Mouse (Mus musculus): Measurements from ENCODE around the gene Hrk. TPM values are rescaled to one million over a fixed set of nuclear protein-coding genes. Genes with fewer than 3 reads are reported as not detected.

Gene Hrk
- 0.01 TPM in 2 replicates for polyA plus RNA-seq (2012; rRNA removed)

DNA sequence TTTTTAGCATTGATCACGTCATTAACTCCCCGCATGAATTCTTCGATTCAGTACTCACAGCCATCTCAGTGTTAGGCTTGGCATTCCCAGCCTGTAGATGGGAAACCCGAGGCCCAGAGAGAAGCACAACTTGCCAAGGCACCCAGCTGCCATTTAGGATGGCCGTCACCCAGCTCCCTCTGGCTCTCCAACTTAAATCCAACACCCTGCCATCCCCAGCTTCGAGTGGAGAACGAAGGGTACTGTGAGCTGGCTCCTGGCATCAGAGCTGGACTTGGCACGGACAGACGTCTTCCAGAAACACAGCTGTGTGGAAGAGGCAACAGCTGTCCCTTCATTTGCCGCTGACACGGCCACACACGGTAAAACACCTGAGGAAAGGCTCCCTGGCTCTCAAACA is at the start of gene Hrk:
Gene Hrk, plus strand, starts transcription at position 68 of the 400 bp plus-strand sequence.
- no peak for DNase-seq (ENCODE audit: low spot score)

DNA sequence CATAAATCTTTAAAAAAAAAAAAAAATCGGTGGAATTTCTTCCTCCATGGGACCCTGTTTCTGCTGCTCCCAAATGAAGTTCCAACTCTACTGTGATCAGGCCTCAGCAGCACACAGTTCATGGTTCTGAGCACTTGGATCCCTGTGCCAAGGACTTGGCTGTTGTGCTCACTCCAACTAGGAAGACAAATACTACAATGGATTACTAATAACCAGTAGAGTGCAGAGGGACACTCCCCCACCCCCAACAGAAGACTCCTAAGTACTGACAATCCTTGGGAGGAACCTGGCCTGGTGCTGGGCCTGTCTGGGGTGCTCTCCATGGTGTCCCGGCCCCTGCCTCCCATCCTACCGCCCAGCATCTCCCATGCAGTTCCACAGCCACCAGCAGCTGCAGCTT is 46.1 kb upstream of the Hrk start:
- DNase-seq (ENCODE audit: low spot score) = no peak

GRCm38 (mm10) chr5:118118922-118119321 is 45.5 kb upstream of the Hrk start:
- DNase-seq (ENCODE audit: low spot score) = no peak

GRCm38 (mm10) chr5:118120670-118121069 is 43.8 kb upstream of the Hrk start:
- no peak for DNase-seq (ENCODE audit: low spot score)

GRCm38 (mm10) chr5:118121928-118122327 is 42.5 kb upstream of the Hrk start:
- DNase-seq (ENCODE audit: low spot score) = no peak

GRCm38 (mm10) chr5:118123096-118123495 is 41.4 kb upstream of the Hrk start:
- DNase-seq (ENCODE audit: low spot score) = no peak

GRCm38 (mm10) chr5:118126671-118127070 is 37.8 kb upstream of the Hrk start:
- DNase-seq (ENCODE audit: low spot score) = no peak

DNA sequence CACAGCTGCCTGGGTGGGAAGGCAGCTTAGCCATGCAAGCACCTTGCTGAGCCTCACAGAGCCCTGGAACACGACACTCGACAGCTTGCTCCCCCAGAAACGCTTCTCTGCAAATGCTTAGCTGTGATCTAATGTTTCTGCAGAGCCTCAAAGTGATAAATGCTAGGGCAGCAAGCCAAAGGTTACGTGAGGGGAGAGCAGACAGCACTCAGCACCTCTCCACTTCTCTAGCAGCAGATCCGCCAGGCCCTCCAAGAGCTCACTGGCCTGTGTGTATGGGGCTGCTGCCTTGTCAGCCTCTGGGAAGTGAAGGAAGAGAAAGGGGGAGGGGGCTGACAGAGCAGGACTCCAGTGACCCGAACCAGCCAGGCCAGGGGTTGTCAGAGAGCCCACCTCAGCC is 36.2 kb upstream of the Hrk start:
- DNase-seq (ENCODE audit: low spot score) = no peak

DNA sequence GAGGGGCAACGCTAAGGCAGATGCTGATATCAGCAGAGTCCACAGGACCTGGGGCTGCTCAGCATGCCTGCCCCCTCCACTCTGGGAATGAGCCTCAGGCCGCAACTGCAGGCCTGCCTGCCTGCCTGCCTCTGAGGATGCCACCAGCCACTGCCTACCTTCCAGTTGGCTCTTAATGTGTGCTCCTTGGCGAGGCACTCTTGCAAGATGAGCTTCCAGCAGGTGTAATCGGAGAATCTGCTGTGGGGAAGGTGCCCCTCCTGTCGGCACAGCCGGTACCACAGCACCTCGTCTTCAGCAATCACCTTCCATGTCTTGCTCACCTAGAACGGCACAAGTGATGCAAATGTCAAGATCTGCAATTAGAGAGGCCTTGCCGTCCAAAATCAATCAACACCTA is 35.8 kb upstream of the Hrk start:
- no peak for DNase-seq (ENCODE audit: low spot score)

DNA sequence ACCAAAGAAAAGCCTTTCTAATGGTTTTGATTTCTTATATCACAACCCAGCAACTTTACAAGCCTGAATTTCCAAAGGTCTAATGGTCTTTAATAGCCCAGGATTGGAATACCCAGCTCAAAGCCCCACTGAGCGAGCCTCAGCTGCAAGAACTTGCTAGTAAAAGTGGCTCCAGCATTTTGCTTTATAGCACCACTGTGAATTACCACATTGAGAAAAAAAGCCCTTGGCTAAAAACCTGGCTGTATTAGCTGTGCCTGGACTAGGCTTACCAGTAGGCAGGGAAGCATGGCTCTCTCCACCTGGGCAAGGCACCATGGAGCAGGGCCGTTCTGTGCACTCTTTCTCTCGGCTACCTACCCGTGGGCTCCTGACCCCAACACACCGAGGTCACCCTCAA is 28.1 kb upstream of the Hrk start:
- DNase-seq (ENCODE audit: low spot score) = no peak

DNA sequence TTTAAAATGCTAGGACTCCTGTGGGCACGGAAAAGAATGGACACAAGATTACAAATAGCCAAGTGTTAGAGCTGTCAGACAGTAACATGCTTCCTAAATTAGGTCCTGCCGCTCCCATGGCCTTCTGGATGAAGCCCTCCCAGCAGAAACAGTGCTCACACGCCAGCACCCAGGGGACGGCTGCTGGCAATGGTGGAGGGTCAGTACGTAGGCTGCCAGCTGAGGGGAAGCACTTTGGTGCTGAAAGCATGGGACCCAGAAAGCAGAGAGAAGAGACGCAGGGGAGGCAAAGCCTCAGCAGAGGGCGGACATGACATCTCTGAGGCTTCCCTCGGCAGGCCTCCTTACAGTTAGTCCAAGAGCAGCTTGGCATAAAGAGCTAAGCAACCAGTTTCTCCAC is 24.8 kb upstream of the Hrk start:
- DNase-seq (ENCODE audit: low spot score) = no peak

GRCm38 (mm10) chr5:118142471-118142870 is 22.0 kb upstream of the Hrk start:
- DNase-seq (ENCODE audit: low spot score) = no peak

- no peak for DNase-seq (ENCODE audit: low spot score)
Observed at GRCm38 (mm10) chr5:118143211-118144026, 21.0 kb upstream of the Hrk start.

GRCm38 (mm10) chr5:118144327-118144726 is 20.1 kb upstream of the Hrk start:
- DNase-seq (ENCODE audit: low spot score) = no peak

DNA sequence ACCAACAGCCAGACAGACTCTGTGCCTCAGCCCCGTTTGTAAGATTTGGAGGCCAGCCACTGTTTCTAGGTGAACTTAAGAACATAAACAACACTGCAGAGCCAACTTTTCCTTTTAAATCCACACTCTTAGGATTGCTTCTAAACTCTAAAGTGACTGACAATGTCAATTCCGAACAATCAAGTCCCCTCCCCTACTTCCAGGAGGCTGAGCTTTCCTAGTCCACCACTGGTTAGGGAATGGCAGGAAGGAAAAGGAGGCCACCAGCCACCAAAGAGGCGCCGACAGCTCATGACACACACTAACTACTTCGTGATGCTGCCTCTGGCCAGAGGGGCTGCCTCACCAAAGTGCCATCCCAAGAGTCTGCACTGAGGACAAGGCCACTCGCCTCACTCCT is 19.7 kb upstream of the Hrk start:
- no peak for DNase-seq (ENCODE audit: low spot score)

DNA sequence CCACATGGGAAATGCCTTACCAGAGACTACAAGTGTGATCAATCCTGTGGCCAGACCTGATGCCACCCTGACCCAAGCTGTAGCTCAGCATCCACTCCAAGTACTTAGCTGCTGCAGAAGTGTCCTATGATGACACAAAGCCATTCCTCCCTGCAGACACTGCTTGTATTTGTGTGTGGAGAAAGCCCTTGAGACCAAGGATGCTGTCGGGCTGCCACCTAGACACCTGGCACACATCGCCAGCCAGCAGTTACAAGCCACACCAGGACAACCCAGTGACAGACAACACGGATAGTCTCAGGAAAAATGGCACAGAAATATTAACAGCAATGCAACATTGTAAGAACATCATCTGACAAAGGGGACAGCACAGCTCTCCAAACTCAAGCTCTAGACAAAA is 19.0 kb upstream of the Hrk start:
- DNase-seq (ENCODE audit: low spot score) = no peak

DNA sequence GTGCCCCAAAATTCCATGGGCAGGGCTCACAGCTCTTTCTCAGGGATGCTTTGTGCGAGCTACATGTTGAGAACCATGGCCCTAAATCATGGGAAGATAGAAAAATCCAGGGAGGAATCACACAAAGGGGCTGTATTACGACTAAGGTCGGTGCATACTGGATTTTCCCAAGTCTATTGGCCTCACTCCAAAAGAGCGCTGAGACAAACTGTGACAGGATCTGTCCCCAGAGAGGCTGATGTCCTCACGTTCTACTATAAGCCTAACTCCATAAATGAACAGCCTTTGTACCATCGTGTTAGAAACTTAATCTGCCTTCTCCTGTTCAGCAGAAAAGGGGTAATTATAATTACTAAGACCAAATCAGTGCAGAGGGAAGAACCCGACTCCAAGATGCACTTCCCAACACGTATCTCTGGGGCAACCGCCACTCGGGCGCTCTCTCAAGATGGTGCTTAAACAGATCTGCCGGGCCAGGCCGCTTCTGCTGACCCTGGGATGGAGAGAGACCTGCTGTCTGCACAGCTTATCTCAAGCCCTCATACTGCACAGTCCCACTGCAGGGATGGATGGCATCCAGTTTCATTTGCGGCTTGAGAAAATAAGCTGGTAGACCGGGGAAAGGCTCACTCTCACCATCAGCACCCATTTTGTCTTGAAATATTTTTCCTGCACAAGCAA is 18.3 kb upstream of the Hrk start:
- DNase-seq (ENCODE audit: low spot score) = no peak

DNA sequence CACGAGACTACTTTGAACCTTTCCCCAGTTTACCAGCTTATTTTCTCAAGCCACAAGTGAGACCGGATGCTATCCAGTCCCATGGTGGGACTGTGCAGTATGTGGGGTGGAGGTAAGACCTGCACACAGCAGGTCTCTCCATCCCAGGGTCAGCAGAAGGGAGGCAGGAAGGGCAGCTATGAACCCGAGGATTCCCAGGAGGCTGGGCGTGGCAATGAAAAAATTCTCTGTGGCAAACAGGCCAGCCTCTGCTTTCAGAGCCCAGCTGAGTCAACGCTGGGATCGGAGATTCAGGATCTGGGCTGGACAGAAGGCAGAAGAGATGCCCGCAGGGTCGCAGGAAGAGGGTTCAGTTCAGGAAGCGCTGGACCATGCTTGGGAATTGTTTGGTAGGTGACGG is 17.2 kb upstream of the Hrk start:
- DNase-seq (ENCODE audit: low spot score) = no peak

DNA sequence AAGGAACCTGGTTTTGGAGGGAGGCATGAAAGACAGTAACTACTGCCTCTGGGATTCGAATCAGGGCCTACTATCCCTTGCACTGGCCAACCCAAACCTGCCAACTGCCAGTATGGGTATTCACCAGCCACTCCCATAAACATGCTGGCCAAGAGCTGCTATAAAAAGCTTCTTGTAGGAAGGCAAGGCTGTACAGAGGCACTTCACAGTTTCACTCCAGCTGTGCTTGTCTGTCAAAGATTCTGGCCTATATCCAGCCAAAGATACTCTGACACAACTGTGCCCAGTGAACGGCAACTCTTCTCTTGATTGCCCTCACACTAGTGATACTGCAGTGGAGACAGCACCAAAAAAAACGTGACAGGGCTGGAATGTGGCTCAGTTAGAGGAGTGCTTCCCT is 14.7 kb upstream of the Hrk start:
- DNase-seq (ENCODE audit: low spot score) = no peak

- peak; percentile 75 for DNase-seq (ENCODE audit: low spot score)
Observed at GRCm38 (mm10) chr5:118154839-118155564, 9.4 kb upstream of the Hrk start, which contains the start of gene Fbxw8. Gene Fbxw8, minus strand, starts transcription at chr5:118155464.

- DNase-seq (ENCODE audit: low spot score) = no peak
Observed at GRCm38 (mm10) chr5:118155565-118155947, 8.9 kb upstream of the Hrk start.

DNA sequence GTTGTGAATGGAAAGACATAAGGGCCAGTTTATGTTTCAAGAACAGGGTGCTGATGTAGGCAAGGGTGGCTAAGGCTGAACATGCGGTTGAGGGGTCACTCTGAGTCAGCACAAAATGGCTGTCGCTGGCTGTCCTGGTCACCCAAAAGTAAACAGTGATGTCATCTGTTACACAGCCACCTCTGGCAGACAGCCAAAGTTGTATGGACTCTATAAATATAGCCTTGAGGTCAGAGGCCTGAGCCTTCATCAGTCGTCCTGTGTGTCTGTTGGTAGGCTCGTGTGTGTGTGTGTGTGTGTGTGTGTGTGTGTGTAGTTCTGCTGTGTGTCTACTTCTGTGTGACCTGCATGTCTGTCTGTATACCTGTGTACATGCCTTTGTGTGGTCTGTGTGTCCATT is 7.5 kb upstream of the Hrk start:
- DNase-seq (ENCODE audit: low spot score) = no peak

DNA sequence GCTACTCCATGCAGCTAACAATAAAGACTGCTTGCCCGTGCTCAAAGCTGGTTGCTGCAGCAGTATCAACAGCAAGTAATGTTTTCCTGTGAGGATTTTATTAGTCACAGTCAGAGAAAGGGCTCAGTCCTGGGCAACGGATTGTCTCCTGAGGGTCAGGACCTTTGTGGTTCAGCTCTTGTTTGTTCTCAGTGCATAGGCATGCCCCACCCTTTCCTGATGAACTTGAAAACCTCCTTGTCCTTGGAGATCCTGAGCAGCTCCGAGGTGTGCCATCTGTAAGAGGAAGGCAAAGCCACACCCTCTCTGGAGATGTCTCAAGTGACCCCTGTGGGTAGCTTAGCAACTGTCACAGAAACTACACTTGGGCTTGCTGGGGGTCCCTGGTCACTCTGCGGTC is 3.8 kb upstream of the Hrk start:
- DNase-seq (ENCODE audit: low spot score) = no peak

Data from urinary bladder, adult 2 months (tissue).